Mouse (Mus musculus) kidney, adult 2 months (tissue): ENCODE data around the gene Uck1. TPM values are rescaled to one million over a fixed set of nuclear protein-coding genes. Genes with fewer than 3 reads are reported as not detected.

Experiments used
- DNase-seq: peaks from one replicate; pipeline ENCODE4 v3.0.0; 2021
- H3K27ac ChIP-seq: fragments of 200-500 bp; 2 replicates; pipeline ENCODE4 v1.5.1; 2012; ENCODE audit warnings: low read depth, low read length, control low read depth, inconsistent platforms; ENCODE audit not compliant: insufficient read depth
- H3K27me3 ChIP-seq: fragments of 200-500 bp; replicated peaks from 2 replicates; pipeline ENCODE4 v1.6.1; 2012; ENCODE audit warnings: mild to moderate bottlenecking, moderate library complexity, low read length, inconsistent platforms; ENCODE audit not compliant: control insufficient read depth, insufficient read depth
- H3K36me3 ChIP-seq: fragments of 200-500 bp; 2 replicates; pipeline ENCODE4 v1.6.1; 2012; ENCODE audit warnings: mild to moderate bottlenecking, moderate library complexity, low read length, inconsistent platforms; ENCODE audit not compliant: control insufficient read depth, insufficient read depth
- H3K4me1 ChIP-seq: fragments of 200-500 bp; 2 replicates; pipeline ENCODE4 v1.6.1; 2011; ENCODE audit warnings: low read length; ENCODE audit not compliant: control insufficient read depth, insufficient read depth
- H3K4me3 ChIP-seq: fragments of 200-500 bp; 2 replicates; pipeline ENCODE4 v1.5.1; 2011; ENCODE audit warnings: mild to moderate bottlenecking, low read depth, low read length, control low read depth; ENCODE audit not compliant: insufficient read depth
- CTCF ChIP-seq: fragments of 200-500 bp; conservative IDR thresholded peaks from 2 replicates; pipeline ENCODE4 v1.5.1; 2011; ENCODE audit warnings: low read depth, mild to moderate bottlenecking, control low read depth, low read length, moderate library complexity, mixed read lengths; ENCODE audit not compliant: insufficient read depth, insufficient read length
- POLR2A ChIP-seq: fragments of 200-500 bp; IDR thresholded peaks from one replicate; pipeline ENCODE4 v1.6.1; 2011; ENCODE audit warnings: low read depth, low read length, control low read depth
- WGBS: fragments of 180-500 bp; shearing (Covaris S2); methylation state at CpG from one replicate; pipeline ENCODE4 v1.1.7; 2018; 5-methylcytosine and 5-hydroxymethylcytosine counted together
- polyA plus RNA-seq: library from polyadenylated mRNA; depleted of rRNA; stranded (reverse); fragments of >200 nt; gene quantifications from 2 replicates; pipeline ENCODE4 v1.2.3, GENCODE M21; 2012; rRNA removed

Uck1 gene
- polyA plus RNA-seq, result 134 and 147 TPM in 2 replicates

- TF ChIP-seq CTCF, result no peak
- no peak for TF ChIP-seq POLR2A
- H3K27me3 ChIP-seq, result no peaks in the 10 kb centered on the region
- WGBS, result 1% methylated on average over 59 of the region's 59 CpGs
- H3K4me3 ChIP-seq, result peak within 1 kb of the TSS; percentile 67
- H3K27ac ChIP-seq, result peak within 1 kb of the TSS; percentile 41
- 0 out of 2 replicates have a peak, but pooled peaks cover 4% of the 10 kb centered on the region for H3K36me3 ChIP-seq
- peak; percentile 96 for DNase-seq
- peaks cover 3% of the 10 kb centered on the region; the same call in 1 of the 2 replicates for H3K4me1 ChIP-seq
Observed at GRCm38 (mm10) chr2:32259657-32260417, at the start of gene Uck1. TSS of gene Uck1 (minus strand) at chr2:32260159.

DNA sequence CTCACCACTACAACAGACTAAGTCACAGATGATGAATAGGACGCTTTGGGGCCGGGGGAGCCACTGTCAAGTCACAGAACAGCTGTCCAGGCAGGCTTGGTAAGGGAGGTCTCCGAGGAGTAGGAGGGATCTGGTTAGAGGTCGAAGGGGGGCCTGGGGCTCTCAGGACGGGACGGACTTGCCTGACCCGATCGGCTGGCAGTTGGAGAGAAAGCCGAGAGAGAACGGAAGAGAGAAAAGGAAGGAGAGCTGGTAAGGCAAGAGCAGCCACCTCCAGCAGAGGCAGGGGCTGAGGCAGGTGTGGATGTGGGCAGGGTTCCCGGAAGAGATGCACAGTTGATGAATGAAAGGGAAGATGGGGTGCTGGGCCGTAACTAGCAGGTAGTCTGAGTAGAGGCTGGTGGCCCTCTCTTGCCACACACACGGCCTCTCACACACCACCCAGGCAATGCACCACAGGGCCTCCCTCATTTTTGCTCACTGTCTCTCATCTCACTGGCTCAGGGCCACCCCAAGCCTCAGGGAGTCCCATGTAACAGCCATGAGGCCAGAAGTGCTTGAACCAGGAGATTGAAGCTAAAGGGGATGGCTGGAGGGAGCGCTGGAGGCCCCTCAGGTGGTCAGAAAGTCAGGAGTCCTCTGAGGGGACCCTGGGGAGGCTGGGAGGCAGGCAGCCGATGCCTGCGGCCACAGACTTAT is 49.1 kb upstream of the Uck1 start:
- TF ChIP-seq POLR2A (no peak), CTCF (no peak)
- peaks cover 5% of the 10 kb centered on the region; the same call in 1 of the 2 replicates for H3K4me1 ChIP-seq
- no peak for DNase-seq
- no peaks in the 10 kb centered on the region for H3K36me3 ChIP-seq
- WGBS, result 92% methylated on average over 16 of the region's 16 CpGs
- H3K27ac ChIP-seq, result no peak overlapping the region
- no peak overlapping the region for H3K4me3 ChIP-seq
- no peaks in the 10 kb centered on the region for H3K27me3 ChIP-seq

DNA sequence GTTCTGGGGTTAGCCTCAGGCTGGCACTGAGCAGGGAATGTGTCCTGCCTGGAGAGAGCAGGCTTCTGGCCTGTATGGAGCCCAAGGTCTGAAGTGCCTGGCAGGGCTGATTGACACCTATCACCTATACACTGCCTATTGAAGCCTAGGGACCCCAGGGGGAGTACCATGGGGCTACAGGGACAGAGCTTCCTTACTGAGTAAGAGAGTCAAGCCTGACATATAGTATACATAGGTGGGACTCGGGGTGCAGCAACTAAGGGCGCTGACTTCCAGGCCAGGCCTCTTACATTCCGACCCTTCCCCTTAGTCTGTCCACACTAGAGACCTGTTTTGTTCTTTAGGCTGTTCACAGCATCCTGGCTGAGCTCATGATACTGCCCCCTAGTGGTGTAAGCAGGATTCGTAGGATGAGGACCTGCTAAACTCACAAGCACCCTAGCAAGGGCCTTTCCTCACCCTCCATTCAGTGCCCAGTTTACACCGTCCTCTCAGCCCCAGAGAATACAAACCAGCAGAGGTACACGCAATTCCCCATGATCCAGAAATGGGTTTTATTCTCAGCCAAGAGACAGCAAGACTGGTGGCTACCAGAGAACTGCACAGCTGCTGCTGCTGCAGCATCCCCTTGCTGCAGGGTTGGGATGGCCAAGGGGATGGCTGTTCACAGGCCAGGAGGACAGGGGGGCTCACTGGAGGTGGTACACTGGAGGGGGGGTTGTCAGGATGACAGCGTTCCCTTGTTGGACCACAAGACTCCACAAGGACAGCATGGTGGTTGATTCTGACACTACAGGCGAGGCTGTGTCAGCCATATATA is 48.2 kb upstream of the Uck1 start:
- Histone ChIP-seq H3K36me3 (no peaks in the 10 kb centered on the region), H3K27ac (no peak overlapping the region), H3K4me1 (peaks cover 5% of the 10 kb centered on the region; the same call in 1 of the 2 replicates), H3K4me3 (no peak overlapping the region), H3K27me3 (no peaks in the 10 kb centered on the region)
- TF ChIP-seq CTCF, result peak; percentile 78
- no peak for TF ChIP-seq POLR2A
- peak; percentile 57 for DNase-seq
- 63% methylated on average over 8 of the region's 8 CpGs for WGBS

DNA sequence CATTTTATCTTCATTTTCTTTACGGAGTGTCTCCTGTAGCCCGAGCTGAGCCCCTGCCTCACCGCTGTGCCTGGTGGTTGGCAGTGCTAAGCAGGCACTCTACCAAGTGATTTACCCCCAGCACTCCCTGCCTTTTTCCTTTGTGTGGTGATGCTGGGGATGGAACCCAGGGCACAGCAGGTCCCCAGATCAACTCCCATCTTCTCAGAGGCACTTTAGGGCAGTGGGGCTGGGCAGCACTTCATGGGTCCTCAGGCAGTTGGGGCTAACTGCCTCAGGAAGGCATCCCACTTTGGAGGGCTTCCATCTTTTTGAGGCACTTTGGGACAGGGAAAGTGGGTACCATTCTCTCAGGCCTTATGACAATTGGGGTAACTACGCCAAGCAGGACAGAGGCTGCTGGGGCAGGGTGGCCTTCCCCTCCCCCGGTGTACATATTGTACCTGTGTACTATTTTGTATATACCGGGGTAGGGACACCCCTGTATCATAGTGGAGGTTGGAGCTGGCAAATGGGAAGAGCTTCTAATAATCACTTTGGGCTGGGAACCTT is 47.4 kb upstream of the Uck1 start:
- no peaks in the 10 kb centered on the region for H3K27me3 ChIP-seq
- H3K36me3 ChIP-seq, result no peaks in the 10 kb centered on the region
- no peak for DNase-seq
- 74% methylated on average over 6 of the region's 6 CpGs for WGBS
- no peak for TF ChIP-seq CTCF
- no peak for TF ChIP-seq POLR2A
- no peak overlapping the region for H3K4me3 ChIP-seq
- peaks cover 5% of the 10 kb centered on the region; the same call in 1 of the 2 replicates for H3K4me1 ChIP-seq
- H3K27ac ChIP-seq, result no peak overlapping the region

DNA sequence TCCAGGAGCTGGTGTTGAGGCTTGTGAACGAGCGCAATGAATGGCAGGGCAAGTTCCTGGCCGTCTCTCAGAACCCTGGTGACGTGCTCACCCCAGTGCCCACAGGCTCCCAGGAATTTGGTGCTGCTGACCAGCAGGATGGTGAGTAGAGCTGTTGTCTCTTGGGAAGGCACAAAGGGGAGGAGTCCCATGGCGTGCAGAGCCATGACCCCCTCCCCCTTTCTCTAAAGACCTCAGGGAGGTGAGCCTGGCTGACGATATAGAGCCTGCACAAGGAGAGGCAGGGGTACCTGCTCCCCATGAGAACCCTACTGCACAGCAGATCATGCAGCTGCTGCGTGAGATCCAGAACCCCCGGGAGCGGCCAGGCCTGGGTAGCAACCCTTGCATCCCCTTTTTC is 46.2 kb upstream of the Uck1 start:
- DNase-seq, result no peak
- H3K27me3 ChIP-seq, result no peaks in the 10 kb centered on the region
- TF ChIP-seq POLR2A (no peak), CTCF (no peak)
- H3K4me1 ChIP-seq, result no peaks in the 10 kb centered on the region
- no peak overlapping the region for H3K4me3 ChIP-seq
- WGBS, result 89% methylated on average over 9 of the region's 9 CpGs
- H3K36me3 ChIP-seq, result no peaks in the 10 kb centered on the region
- no peak overlapping the region for H3K27ac ChIP-seq

DNA sequence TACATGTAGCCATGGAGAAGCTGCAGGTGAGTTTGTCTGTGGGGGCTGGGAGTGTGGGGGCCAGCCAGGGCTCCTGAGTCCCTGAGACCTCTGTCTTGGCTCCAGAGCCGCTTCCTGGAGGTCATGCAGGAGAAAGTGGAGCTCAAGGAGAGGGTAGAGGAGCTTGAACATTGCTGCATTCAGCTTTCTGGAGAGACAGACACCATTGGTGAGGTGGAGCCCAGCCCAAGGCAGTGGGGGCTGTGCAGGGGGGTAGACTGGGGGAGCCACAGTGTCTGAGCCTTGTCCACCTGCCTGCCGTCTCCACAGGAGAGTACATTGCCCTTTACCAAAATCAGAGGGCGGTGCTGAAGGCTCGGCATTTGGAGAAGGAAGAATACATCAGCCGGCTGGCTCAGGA is 45.7 kb upstream of the Uck1 start:
- 90% methylated on average over 5 of the region's 5 CpGs for WGBS
- TF ChIP-seq CTCF (no peak), POLR2A (no peak)
- H3K4me3 ChIP-seq, result no peak overlapping the region
- DNase-seq, result no peak
- no peaks in the 10 kb centered on the region for H3K27me3 ChIP-seq
- no peaks in the 10 kb centered on the region for H3K4me1 ChIP-seq
- no peak overlapping the region for H3K27ac ChIP-seq
- no peaks in the 10 kb centered on the region for H3K36me3 ChIP-seq
